Mouse (Mus musculus) heart, embryonic 11.5 days (tissue): ENCODE measurements at regions not wholly inside any gene's neighbourhood (a gene's known extent, or its start where the extent isn't known, plus 50 kb on each side); places are given as distances from the start of the nearest gene placed in this dataset.

Experiments used
- ATAC-seq: fragments of 200-750 bp; cut with Nextera tagmentation; replicated peaks from 2 replicates; pipeline ENCODE4 v1.8.0; 2017; ENCODE audit warnings: moderate library complexity; ENCODE audit not compliant: insufficient number of reproducible peaks, low FRiP score, low TSS enrichment
- H3K27ac ChIP-seq: fragments of 300-500 bp; sonication (generic); 2 replicates; pipeline ENCODE4 v1.5.1; 2014; ENCODE audit warnings: mild to moderate bottlenecking, low read depth, low read length
- H3K27me3 ChIP-seq: fragments of 300-500 bp; sonication (generic); 2 replicates; pipeline ENCODE4 v1.6.1; 2014; ENCODE audit warnings: mild to moderate bottlenecking, low read length, mixed read lengths; ENCODE audit not compliant: control insufficient read depth, insufficient read depth
- H3K36me3 ChIP-seq: fragments of 300-500 bp; sonication (generic); 2 replicates; pipeline ENCODE4 v1.6.1; 2014; ENCODE audit warnings: mild to moderate bottlenecking, low read length, moderate library complexity, mixed read lengths; ENCODE audit not compliant: control insufficient read depth, insufficient read depth
- H3K4me1 ChIP-seq: fragments of 300-500 bp; sonication (generic); 2 replicates; pipeline ENCODE4 v1.6.1; 2014; ENCODE audit warnings: low read length; ENCODE audit not compliant: control insufficient read depth, insufficient read depth
- H3K4me2 ChIP-seq: fragments of 300-500 bp; sonication (generic); 2 replicates; pipeline ENCODE4 v1.6.1; 2014; ENCODE audit warnings: mild to moderate bottlenecking, moderate library complexity
- H3K4me3 ChIP-seq: fragments of 300-500 bp; sonication (generic); 2 replicates; pipeline ENCODE4 v1.5.1; 2014; ENCODE audit warnings: low read depth, low read length
- H3K9ac ChIP-seq: fragments of 300-500 bp; sonication (generic); 2 replicates; pipeline ENCODE4 v1.6.1; 2014; ENCODE audit warnings: mild to moderate bottlenecking, low read depth, low read length, moderate library complexity
- H3K9me3 ChIP-seq: fragments of 300-500 bp; sonication (generic); replicated peaks from 2 replicates; pipeline ENCODE4 v1.6.1; 2016; ENCODE audit warnings: low read length; ENCODE audit not compliant: control insufficient read depth
- WGBS: fragments of 180-500 bp; shearing (Covaris S2); extraction: QIAGEN DNeasy Blood & Tissue Kit; methylation state at CpG from one replicate; pipeline ENCODE4 v1.1.7; 2014; ENCODE audit not compliant: insufficient replicate concordance; 5-methylcytosine and 5-hydroxymethylcytosine counted together

GRCm38 (mm10) chr17:31782251-31782650 is 73.4 kb downstream of the Sik1 start:
- Histone ChIP-seq H3K4me2 (no peak overlapping the region), H3K27ac (no peak overlapping the region), H3K27me3 (no peaks in the 10 kb centered on the region), H3K9ac (no peak overlapping the region), H3K4me1 (peaks cover 7% of the 10 kb centered on the region), H3K36me3 (no peaks in the 10 kb centered on the region), H3K9me3 (no peaks in the 10 kb centered on the region), H3K4me3 (no peak overlapping the region)
- no peak for ATAC-seq
- WGBS = 80% methylated on average over 6 of the region's 6 CpGs

GRCm38 (mm10) chr17:31783071-31783470 is 72.5 kb downstream of the Sik1 start:
- 86% methylated on average over 5 of the region's 5 CpGs for WGBS
- Histone ChIP-seq H3K4me1 (no peaks in the 10 kb centered on the region), H3K27ac (no peak overlapping the region), H3K9ac (no peak overlapping the region), H3K9me3 (no peaks in the 10 kb centered on the region), H3K36me3 (no peaks in the 10 kb centered on the region), H3K4me2 (no peak overlapping the region), H3K27me3 (no peaks in the 10 kb centered on the region), H3K4me3 (no peak overlapping the region)
- ATAC-seq = no peak

GRCm38 (mm10) chr17:31788316-31788715 is 67.3 kb downstream of the Sik1 start:
- H3K9ac ChIP-seq = no peak overlapping the region
- no peak overlapping the region for H3K27ac ChIP-seq
- WGBS = 73% methylated on average over 3 of the region's 3 CpGs
- ATAC-seq = no peak
- H3K9me3 ChIP-seq = no peaks in the 10 kb centered on the region
- H3K27me3 ChIP-seq = peaks cover 4% of the 10 kb centered on the region
- no peak overlapping the region for H3K4me2 ChIP-seq
- peaks cover 20% of the 10 kb centered on the region for H3K4me1 ChIP-seq
- H3K36me3 ChIP-seq = no peaks in the 10 kb centered on the region
- no peak overlapping the region for H3K4me3 ChIP-seq

- no peak for ATAC-seq
- peaks cover 7% of the 10 kb centered on the region for H3K27me3 ChIP-seq
- peaks cover 23% of the 10 kb centered on the region for H3K4me1 ChIP-seq
- no peaks in the 10 kb centered on the region for H3K9me3 ChIP-seq
- no peak overlapping the region for H3K4me3 ChIP-seq
- H3K9ac ChIP-seq = no peak overlapping the region
- no peak overlapping the region for H3K4me2 ChIP-seq
- no peaks in the 10 kb centered on the region for H3K36me3 ChIP-seq
- 0 out of 2 replicates have a peak overlapping the region, but pooled peaks have one; percentile 22 for H3K27ac ChIP-seq
- 58% methylated on average over 9 of the region's 9 CpGs for WGBS
Observed at GRCm38 (mm10) chr17:31789068-31789583, 66.5 kb downstream of the Sik1 start.

DNA sequence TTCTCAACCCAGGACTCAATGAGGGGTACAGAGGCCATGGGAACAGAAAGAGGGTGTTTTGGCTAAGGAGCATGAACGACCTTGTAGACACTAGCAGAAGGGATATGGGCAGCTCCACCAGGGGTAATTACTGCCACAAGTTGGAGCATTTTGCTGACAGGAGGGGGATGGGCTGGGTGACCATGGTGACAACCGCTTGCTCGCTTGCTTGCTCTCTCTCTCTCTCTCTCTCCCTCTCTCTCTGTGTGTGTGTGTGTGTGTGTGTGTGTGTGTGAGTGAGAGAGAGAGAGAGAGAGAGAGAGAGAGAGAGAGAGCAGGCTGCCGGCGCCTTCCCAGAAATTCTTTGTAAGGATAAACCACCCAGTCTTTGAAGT is 65.7 kb downstream of the Sik1 start:
- H3K36me3 ChIP-seq = no peaks in the 10 kb centered on the region
- peak overlapping the region; percentile 8; the same call in 1 of the 2 replicates for H3K9ac ChIP-seq
- 29% methylated on average over 5 of the region's 5 CpGs for WGBS
- H3K27ac ChIP-seq = 0 out of 2 replicates have a peak overlapping the region, but pooled peaks have one; percentile 42
- peaks cover 23% of the 10 kb centered on the region for H3K4me1 ChIP-seq
- H3K4me2 ChIP-seq = peak overlapping the region; percentile 31
- no peak overlapping the region for H3K4me3 ChIP-seq
- H3K9me3 ChIP-seq = no peaks in the 10 kb centered on the region
- H3K27me3 ChIP-seq = peaks cover 7% of the 10 kb centered on the region
- no peak for ATAC-seq

DNA sequence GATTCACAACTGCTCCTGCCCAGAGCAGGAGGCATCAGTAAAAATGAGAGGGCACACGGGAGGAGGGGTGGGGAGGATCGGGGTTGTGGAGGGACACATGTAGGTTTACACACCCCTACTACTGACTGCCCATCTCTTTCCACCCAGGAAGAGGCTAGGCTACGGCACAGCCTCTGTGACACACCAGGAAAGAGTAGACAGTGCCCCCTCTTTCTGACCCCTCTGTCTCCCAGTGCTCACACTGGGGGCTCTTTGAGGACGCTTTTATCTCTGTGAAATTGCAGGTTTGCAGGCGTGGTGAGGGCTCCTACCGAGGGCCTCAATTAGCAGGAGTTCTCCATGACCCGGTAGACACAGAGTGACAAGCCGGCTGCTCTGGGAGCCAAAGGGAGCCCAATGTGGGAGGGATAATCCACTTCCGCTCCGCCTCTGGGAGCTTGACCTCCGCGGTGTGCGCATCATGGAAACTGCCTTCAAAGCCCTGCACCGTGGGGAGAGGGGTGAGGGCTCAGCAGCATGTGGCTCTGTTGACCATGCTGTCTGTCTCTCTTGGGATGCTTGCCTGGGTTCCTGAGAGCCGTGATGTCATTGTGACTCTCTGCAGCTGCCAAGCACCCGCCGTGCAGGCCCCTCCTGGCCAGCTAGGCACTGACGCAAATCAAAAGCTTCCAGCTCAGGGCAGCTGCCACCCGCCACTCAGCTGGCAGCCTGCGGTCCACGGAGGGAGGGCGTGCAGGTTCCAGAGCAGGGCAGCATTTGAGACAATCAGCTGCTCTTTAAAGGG is 65.1 kb downstream of the Sik1 start:
- Histone ChIP-seq H3K27ac (0 out of 2 replicates have a peak overlapping the region, but pooled peaks have one; percentile 42), H3K36me3 (no peaks in the 10 kb centered on the region), H3K4me2 (peak overlapping the region; percentile 31), H3K9ac (peak overlapping the region; percentile 8), H3K27me3 (peaks cover 7% of the 10 kb centered on the region), H3K4me1 (peaks cover 24% of the 10 kb centered on the region), H3K9me3 (no peaks in the 10 kb centered on the region), H3K4me3 (no peak overlapping the region)
- ATAC-seq = peak; percentile 53; the same call in 1 of the 2 replicates
- WGBS = 11% methylated on average over 22 of the region's 22 CpGs

DNA sequence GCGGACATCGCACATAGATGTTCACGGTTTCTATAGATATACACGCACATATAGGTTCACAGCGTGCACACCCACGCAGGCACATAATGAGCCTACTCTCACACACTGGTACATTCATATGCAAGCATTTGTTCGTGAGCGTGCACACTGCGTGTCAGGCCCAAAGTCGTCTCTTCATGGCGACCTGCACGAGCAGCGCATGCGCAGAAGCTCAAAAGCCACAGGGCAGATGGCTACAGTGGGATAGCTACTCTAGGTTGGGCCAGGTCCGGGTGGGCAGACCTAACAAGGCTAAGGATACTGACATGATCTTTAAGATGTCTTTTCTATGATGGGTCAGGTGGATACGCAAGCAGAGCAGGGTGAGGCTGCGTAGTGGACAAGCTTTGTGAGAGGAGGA is 63.9 kb downstream of the Sik1 start:
- 92% methylated on average over 17 of the region's 17 CpGs for WGBS
- no peak overlapping the region for H3K4me3 ChIP-seq

DNA sequence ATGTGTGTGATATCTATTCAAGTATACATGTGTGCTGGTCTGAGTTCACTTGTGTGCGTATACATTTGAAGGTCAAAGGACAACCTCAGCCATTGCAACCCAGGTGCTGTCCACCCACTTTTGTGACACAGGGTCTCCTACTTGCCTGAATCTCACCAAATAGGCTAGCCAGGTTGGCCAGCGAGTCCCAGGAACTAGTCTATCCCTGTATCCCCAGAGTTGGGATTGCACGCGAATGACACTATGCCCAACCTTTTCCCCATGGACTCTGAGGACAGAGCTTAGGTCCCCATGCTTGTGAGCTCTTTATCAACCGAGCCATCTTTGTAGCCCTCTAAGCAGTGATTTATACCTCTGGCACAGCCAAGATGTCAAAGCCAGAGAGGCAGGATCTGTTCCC is 62.6 kb downstream of the Sik1 start:
- 87% methylated on average over 5 of the region's 5 CpGs for WGBS
- Histone ChIP-seq H3K9me3 (no peaks in the 10 kb centered on the region), H3K9ac (no peak overlapping the region), H3K4me3 (no peak overlapping the region), H3K36me3 (no peaks in the 10 kb centered on the region), H3K4me2 (no peak overlapping the region), H3K27ac (no peak overlapping the region), H3K27me3 (peaks cover 7% of the 10 kb centered on the region), H3K4me1 (peaks cover 30% of the 10 kb centered on the region)
- ATAC-seq = no peak

More for the DNA sequence above, 63.9 kb downstream of the Sik1 start:
- Histone ChIP-seq H3K4me2 (no peak overlapping the region), H3K27me3 (peaks cover 7% of the 10 kb centered on the region), H3K4me1 (peaks cover 30% of the 10 kb centered on the region), H3K36me3 (no peaks in the 10 kb centered on the region), H3K27ac (no peak overlapping the region), H3K9ac (no peak overlapping the region), H3K9me3 (no peaks in the 10 kb centered on the region)
- no peak for ATAC-seq

DNA sequence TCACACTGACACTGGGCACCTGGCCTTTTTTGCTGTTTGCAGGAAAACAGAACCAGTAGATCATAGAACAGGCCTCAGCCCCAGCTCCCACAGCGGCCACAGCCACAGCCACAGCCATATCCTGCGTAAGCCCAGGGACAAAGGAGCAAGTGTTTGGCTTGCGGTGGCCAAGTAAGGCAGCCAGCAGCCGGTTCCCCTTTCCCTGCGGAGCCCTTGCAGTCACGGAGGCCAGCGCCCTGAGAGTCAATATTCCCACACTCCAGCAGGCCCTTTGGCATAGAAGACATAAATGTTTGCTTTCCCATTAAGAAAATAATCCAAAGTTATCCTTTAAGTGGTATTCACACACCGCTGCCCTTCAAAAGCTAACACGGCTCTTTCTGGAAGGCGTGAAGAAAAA is 62.1 kb downstream of the Sik1 start:
- no peak overlapping the region for H3K4me2 ChIP-seq
- no peaks in the 10 kb centered on the region for H3K36me3 ChIP-seq
- 71% methylated on average over 10 of the region's 10 CpGs for WGBS
- no peak for ATAC-seq
- H3K9me3 ChIP-seq = no peaks in the 10 kb centered on the region
- no peak overlapping the region for H3K4me3 ChIP-seq
- peaks cover 30% of the 10 kb centered on the region for H3K4me1 ChIP-seq
- H3K27ac ChIP-seq = no peak overlapping the region
- peaks cover 7% of the 10 kb centered on the region for H3K27me3 ChIP-seq
- H3K9ac ChIP-seq = no peak overlapping the region
